Mouse (Mus musculus): ENCODE measurements at regions not wholly inside any gene's neighbourhood (a gene's known extent, or its start where the extent isn't known, plus 50 kb on each side); places are given as distances from the start of the nearest gene placed in this dataset.

- TF ChIP-seq ZKSCAN1 (IDR thresholded peaks at IDR 0.05; ENCODE audit: borderline replicate concordance, low read depth, low read length) (no peak), GABPA (IDR thresholded peaks at IDR 0.05; ENCODE audit: insufficient replicate concordance, low read depth, low read length) (no peak), ZC3H11A (IDR thresholded peaks at IDR 0.05; ENCODE audit: low read depth, low read length) (no peak)
These were observed 119.5 kb upstream of the Tbca start for GRCm38 (mm10) chr13:94669106-94669683.

GRCm38 (mm10) chr13:94670266-94670665 lies 118.4 kb upstream of the Tbca start:
- H3K4me2 ChIP-seq (ENCODE audit: insufficient read depth, low read depth, poor library complexity, severe bottlenecking) = no peak overlapping the region
- no peak overlapping the region for H3K9ac ChIP-seq (ENCODE audit: insufficient read depth, low read depth)
- H3K9me3 ChIP-seq (replicated peaks; ENCODE audit: low read length) = no peaks in the 10 kb centered on the region
- no peak overlapping the region for H3K27ac ChIP-seq (ENCODE audit: insufficient read depth, low read depth)
- peak; percentile 2 for DNase-seq (ENCODE audit: extremely low read depth)
- H3K4me3 ChIP-seq (replicated peaks in 1 of 3; ENCODE audit: low read depth in 2 of 3, low read length in 2 of 3, poor library complexity in 1 of 3) = no peak overlapping the region
- no peaks in the 10 kb centered on the region for H3K36me3 ChIP-seq (replicated peaks in 1 of 2; ENCODE audit: control insufficient read depth in 1 of 2, insufficient read depth in 1 of 2, low read length in 1 of 2)
- H3K4me1 ChIP-seq (ENCODE audit: control insufficient read depth in 1 of 2, insufficient read depth in 2 of 2) = peaks cover 3 to 4% of the 10 kb centered on the region in 2 experiments; a peak in 3 of 4 replicates
- H3K79me2 ChIP-seq (replicated peaks; ENCODE audit: control insufficient read depth, extremely low read depth, insufficient read depth, poor library complexity, severe bottlenecking) = no peaks in the 10 kb centered on the region
- in situ Hi-C loops (cut with MboI; ENCODE audit: low pct_ligation_motif_present, low pct_unique_long_range_greater_than_20kb, low sequenced_read_pairs) = no loop called here
- TF ChIP-seq USF2 (conservative IDR thresholded peaks at IDR 0.05; ENCODE audit: low read depth, low read length) (no peak), MAX (IDR thresholded peaks at IDR 0.05; ENCODE audit: low read length) (no peak), IRF4 (IDR thresholded peaks at IDR 0.05; ENCODE audit: low read depth, low read length) (no peak), ZC3H11A (IDR thresholded peaks at IDR 0.05; ENCODE audit: low read depth, low read length) (no peak), CHD2 (IDR thresholded peaks at IDR 0.05; ENCODE audit: low read length) (no peak), NRF1 (IDR thresholded peaks at IDR 0.05; ENCODE audit: low read depth, low read length) (no peak), MAZ (IDR thresholded peaks at IDR 0.05; ENCODE audit: low read depth, low read length) (no peak), USF1 (IDR thresholded peaks at IDR 0.05; ENCODE audit: low read depth, low read length) (no peak), EP300 (IDR thresholded peaks at IDR 0.05; ENCODE audit: low read length) (no peak), MXI1 (IDR thresholded peaks at IDR 0.05; ENCODE audit: low read depth, low read length) (no peak), NELFE (IDR thresholded peaks at IDR 0.05; ENCODE audit: low read depth, low read length) (no peak), MAFK (IDR thresholded peaks at IDR 0.05; ENCODE audit: insufficient replicate concordance, low read length) (no peak), MYC (IDR thresholded peaks at IDR 0.05; ENCODE audit: low read depth, low read length) (no peak), TBP (conservative IDR thresholded peaks at IDR 0.05; ENCODE audit: low read depth, low read length) (no peak), JUND (conservative IDR thresholded peaks at IDR 0.05; ENCODE audit: low read depth, low read length) (no peak), HCFC1 (IDR thresholded peaks at IDR 0.05; ENCODE audit: low read depth, low read length) (no peak), ZKSCAN1 (IDR thresholded peaks at IDR 0.05; ENCODE audit: borderline replicate concordance, low read depth, low read length) (no peak), RCOR1 (conservative IDR thresholded peaks at IDR 0.05; ENCODE audit: low read depth, low read length) (no peak)
- H3K27me3 ChIP-seq (replicated peaks) = no peaks in the 10 kb centered on the region
- dilution Hi-C loops (cut with MboI; ENCODE audit: extremely low pct_ligation_motif_present, extremely low pct_unique_long_range_greater_than_20kb, low sequenced_read_pairs) = no loop called here

More at GRCm38 (mm10) chr13:94669106-94669683, 119.5 kb upstream of the Tbca start:
- no peak overlapping the region for H3K9ac ChIP-seq (ENCODE audit: insufficient read depth, low read depth)
- no peaks in the 10 kb centered on the region for H3K79me2 ChIP-seq (replicated peaks; ENCODE audit: control insufficient read depth, extremely low read depth, insufficient read depth, poor library complexity, severe bottlenecking)
- no peak for DNase-seq (ENCODE audit: extremely low read depth)
- dilution Hi-C loops (cut with MboI; ENCODE audit: extremely low pct_ligation_motif_present, extremely low pct_unique_long_range_greater_than_20kb, low sequenced_read_pairs) (no loop called here), in situ Hi-C loops (cut with MboI; ENCODE audit: low pct_ligation_motif_present, low pct_unique_long_range_greater_than_20kb, low sequenced_read_pairs) (no loop called here)
- H3K27me3 ChIP-seq (replicated peaks) = no peaks in the 10 kb centered on the region
- H3K36me3 ChIP-seq (replicated peaks in 1 of 2; ENCODE audit: control insufficient read depth in 1 of 2, insufficient read depth in 1 of 2, low read length in 1 of 2) = no peaks in the 10 kb centered on the region
- no peak overlapping the region for H3K4me3 ChIP-seq (replicated peaks in 1 of 3; ENCODE audit: low read depth in 2 of 3, low read length in 2 of 3, poor library complexity in 1 of 3)
- peaks cover 3 to 4% of the 10 kb centered on the region in 2 experiments; a peak in 3 of 4 replicates for H3K4me1 ChIP-seq (ENCODE audit: control insufficient read depth in 1 of 2, insufficient read depth in 2 of 2)
- H3K9me3 ChIP-seq (replicated peaks; ENCODE audit: low read length) = no peaks in the 10 kb centered on the region
- no peak overlapping the region for H3K27ac ChIP-seq (ENCODE audit: insufficient read depth, low read depth)
- H3K4me2 ChIP-seq (ENCODE audit: insufficient read depth, low read depth, poor library complexity, severe bottlenecking) = no peak overlapping the region
